Mouse (Mus musculus) B cell, adult 2 months (primary cell): Measurements from ENCODE around the gene Sh3pxd2b.

Experiments
- DNase-seq, 2 experiments: peaks; one replicate each; pipeline ENCODE4 v3.0.0; 2022

Gene Sh3pxd2b

GRCm38 (mm10) chr11:32347607-32348432, at the start of gene Sh3pxd2b:
Gene Sh3pxd2b (plus strand): TSS chr11:32347820.
- DNase-seq: peak in 1 of 2 experiments; percentile 14

GRCm38 (mm10) chr11:32297866-32298531, 49.6 kb upstream of the Sh3pxd2b start:
- no peak for DNase-seq

- no peak for DNase-seq
Observed at GRCm38 (mm10) chr11:32298532-32298918, 49.1 kb upstream of the Sh3pxd2b start.

GRCm38 (mm10) chr11:32299865-32300264, 47.8 kb upstream of the Sh3pxd2b start, which contains the start of gene Hbq1a:
Gene Hbq1a (plus strand): TSS chr11:32300069.
- peak; percentile 64 to 68 for DNase-seq

GRCm38 (mm10) chr11:32300279-32301267, 47.0 kb upstream of the Sh3pxd2b start:
- DNase-seq: no peak

- no peak for DNase-seq
Observed at GRCm38 (mm10) chr11:32301506-32301905, 46.1 kb upstream of the Sh3pxd2b start.

- no peak for DNase-seq
Observed at GRCm38 (mm10) chr11:32302824-32303419, 44.7 kb upstream of the Sh3pxd2b start.

- DNase-seq: no peak
Observed at GRCm38 (mm10) chr11:32303455-32303854, 44.2 kb upstream of the Sh3pxd2b start.

- DNase-seq: no peak
Observed at GRCm38 (mm10) chr11:32307006-32307405, 40.6 kb upstream of the Sh3pxd2b start.

GRCm38 (mm10) chr11:32309446-32309845, 38.2 kb upstream of the Sh3pxd2b start:
- no peak for DNase-seq

- DNase-seq: no peak
Observed at GRCm38 (mm10) chr11:32309928-32310327, 37.7 kb upstream of the Sh3pxd2b start.

GRCm38 (mm10) chr11:32316009-32316408, 31.6 kb upstream of the Sh3pxd2b start:
- no peak for DNase-seq

- no peak for DNase-seq
Observed at GRCm38 (mm10) chr11:32320507-32321195, 27.0 kb upstream of the Sh3pxd2b start.

GRCm38 (mm10) chr11:32321196-32321565, 26.4 kb upstream of the Sh3pxd2b start:
- peak; percentile 62 to 64 for DNase-seq

GRCm38 (mm10) chr11:32324609-32325008, 23.0 kb upstream of the Sh3pxd2b start:
- peak; percentile 89 to 91 for DNase-seq

- DNase-seq: no peak
Observed at GRCm38 (mm10) chr11:32331075-32331474, 16.5 kb upstream of the Sh3pxd2b start.

GRCm38 (mm10) chr11:32331861-32332260, 15.8 kb upstream of the Sh3pxd2b start:
- no peak for DNase-seq

- no peak for DNase-seq
Observed at GRCm38 (mm10) chr11:32333235-32333634, 14.4 kb upstream of the Sh3pxd2b start.

- DNase-seq: no peak
Observed at GRCm38 (mm10) chr11:32336435-32336907, 11.1 kb upstream of the Sh3pxd2b start.

GRCm38 (mm10) chr11:32339131-32339531, 8.5 kb upstream of the Sh3pxd2b start:
- DNase-seq: no peak
